Mouse (Mus musculus) testis, adult 10 weeks (tissue): ENCODE data around the gene Aff4. TPM values are rescaled to one million over a fixed set of nuclear protein-coding genes. Genes with fewer than 3 reads are reported as not detected.

ENCODE experiments used
- polyA plus RNA-seq: library from polyadenylated mRNA; stranded (reverse); fragments of 350-450 nt; fragmentation: Illumina TruSeq; extraction: RNeasy Lipid Tissue Mini Kit (QIAGEN cat#74804); gene quantifications from one replicate; pipeline ENCODE4 v1.2.3, GENCODE M21; 2014; ENCODE audit warnings: low read depth, low replicate concordance

Gene Aff4
- polyA plus RNA-seq = 274 TPM

DNA sequence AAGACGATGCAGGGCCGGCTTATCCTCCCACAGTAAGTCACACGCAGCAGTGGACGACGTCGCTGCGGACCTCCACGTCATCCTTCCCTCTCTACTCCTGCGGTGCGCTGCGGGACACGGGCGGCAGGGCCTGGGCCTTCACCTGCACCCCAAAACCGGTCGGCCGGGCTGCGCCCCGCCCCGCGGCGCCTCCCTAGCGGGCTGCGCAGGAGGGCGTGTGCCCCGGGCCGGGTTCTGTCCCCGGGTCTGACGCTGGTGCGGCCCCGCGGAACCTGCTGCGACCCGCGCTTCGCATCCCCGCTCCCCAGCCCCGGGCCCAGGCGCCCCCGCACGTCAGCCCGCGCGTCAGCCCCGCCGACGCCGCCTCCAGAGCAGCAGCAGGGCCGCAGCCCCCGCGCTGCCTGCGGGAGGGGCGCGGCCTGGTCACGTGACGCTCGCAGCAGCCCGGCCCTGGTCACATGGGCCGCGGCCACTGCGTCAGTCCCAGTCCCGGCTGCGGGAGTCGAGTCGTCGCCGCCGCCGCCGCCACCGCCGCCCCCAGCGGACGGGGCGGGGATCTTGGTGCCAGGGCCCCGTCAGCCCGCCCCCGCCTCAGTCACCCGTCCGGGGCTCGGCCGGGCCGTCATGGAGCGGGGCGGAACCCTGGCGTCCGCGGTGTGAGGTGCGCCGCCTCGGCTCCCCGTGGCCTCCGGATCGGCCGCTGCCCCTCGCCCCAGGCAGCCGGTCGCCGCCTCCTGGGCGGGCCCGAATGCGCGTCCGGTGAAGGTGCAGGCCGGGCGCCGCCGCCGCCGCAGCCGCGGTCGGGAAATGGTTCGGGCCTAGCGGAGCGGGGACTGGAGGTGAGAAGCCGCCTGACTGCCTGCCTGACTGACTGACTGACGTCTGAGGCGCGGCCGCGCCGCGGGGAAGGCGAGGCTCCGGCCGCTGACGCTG lies at the start of gene Aff4:
Gene Aff4 (plus strand): TSS at position 543 of the 933 bp plus-strand sequence.

DNA sequence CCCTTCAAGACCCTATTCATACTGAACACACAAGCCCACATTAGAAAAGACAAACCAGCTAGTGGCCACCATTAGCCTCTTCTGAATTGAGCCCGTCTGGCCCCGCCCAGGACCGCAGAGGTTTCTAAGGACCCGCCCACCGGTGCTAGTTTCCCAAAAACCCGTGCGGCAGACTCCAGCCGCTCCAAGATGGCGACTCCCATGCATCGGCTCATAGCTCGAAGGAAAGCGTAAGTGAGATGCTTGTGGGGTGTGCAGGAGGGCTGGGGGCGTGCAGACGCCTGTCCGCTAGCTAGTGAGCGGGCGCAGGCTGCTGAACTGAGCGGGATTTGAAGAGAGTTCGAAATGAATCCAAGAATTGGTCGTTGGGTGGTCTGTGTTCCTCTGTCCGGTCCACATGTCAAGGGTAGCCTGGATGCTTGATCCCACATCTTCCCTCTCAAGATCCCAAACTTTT lies 26.1 kb upstream of the Aff4 start, which contains the start of gene Zcchc10:
Gene Zcchc10 (plus strand): TSS at position 168 of the 457 bp plus-strand sequence.

GRCm38 (mm10) chr11:53423036-53423435 lies 72.4 kb downstream of the Aff4 start, which contains the start of gene Leap2:
Gene Leap2, minus strand, starts transcription at chr11:53423170.

DNA sequence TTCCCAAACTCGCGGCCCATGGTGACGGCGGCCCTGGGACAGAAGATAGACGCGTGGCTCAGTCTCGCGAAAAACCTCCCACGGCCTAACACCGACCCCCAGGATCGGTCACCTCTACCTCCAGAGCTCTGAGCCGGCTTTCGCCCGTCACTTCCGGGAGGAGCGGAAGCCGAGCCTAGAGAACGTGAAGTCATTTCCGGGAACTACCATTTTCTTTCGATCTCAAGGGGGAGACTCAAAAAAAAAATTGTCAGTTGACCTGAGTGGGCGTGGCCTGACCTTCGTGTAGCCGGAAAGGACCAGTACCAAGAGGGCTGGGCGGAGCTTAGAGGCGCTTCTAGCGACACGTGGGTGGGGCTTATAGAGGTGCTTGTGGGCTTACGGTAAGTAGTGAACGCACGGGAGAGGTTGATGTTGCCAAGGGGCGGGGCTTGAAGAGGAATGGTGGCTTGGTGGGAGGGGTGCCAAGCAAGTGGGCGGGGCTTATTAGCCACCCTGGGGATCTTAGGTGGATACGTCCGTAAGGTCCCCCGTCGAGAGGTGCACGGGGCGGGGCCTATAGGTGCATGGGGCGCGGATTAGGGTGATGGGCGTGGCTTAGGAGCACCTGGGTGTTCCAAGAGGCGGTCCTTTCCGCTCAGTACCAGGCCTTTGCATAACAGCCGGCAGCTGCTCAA lies 80.2 kb downstream of the Aff4 start, which contains the start of the genes Uqcrq and Gdf9:
Gene Uqcrq (minus strand): TSS at position 162 of the 677 bp plus-strand sequence.
Gene Gdf9 (plus strand): TSS at position 354 of the 677 bp plus-strand sequence.

GRCm38 (mm10) chr11:53456474-53457371 lies 106.1 kb downstream of the Aff4 start, which contains the start of the genes Gm10447 and Shroom1:
Gene Gm10447, minus strand, starts transcription at chr11:53457110.
Gene Shroom1, plus strand, starts transcription at chr11:53457205.

GRCm38 (mm10) chr11:53469968-53470695 lies 119.5 kb downstream of the Aff4 start, which contains the start of gene Gm9837:
Gene Gm9837, minus strand, starts transcription at chr11:53470479.

Other genes starting within 250 kb of the Aff4 start
- gene Hspa4, start 50.4 kb upstream of the Aff4 start, polyA plus RNA-seq = 499 TPM
- gene Zcchc10, start 26.2 kb upstream of the Aff4 start, polyA plus RNA-seq = 18.9 TPM
- not detected for gene Leap2, start 72.3 kb downstream of the Aff4 start, polyA plus RNA-seq
- 150 TPM for gene Uqcrq, start 80.0 kb downstream of the Aff4 start, polyA plus RNA-seq
- gene Gdf9, start 80.2 kb downstream of the Aff4 start, polyA plus RNA-seq = 10.9 TPM
- gene Gm10447, start 106.3 kb downstream of the Aff4 start, polyA plus RNA-seq = not detected
- gene Shroom1, start 106.4 kb downstream of the Aff4 start, polyA plus RNA-seq = 0.14 TPM
- gene Gm9837, start 119.6 kb downstream of the Aff4 start, polyA plus RNA-seq = 2.3 TPM
- not detected for gene Gm9945, start 129.3 kb downstream of the Aff4 start, polyA plus RNA-seq
- gene Sowaha, start 129.4 kb downstream of the Aff4 start, polyA plus RNA-seq = 0.29 TPM
- 2.5 TPM for gene Sept8, start 168.4 kb downstream of the Aff4 start, polyA plus RNA-seq
- 95.1 TPM for gene Kif3a, start 216.5 kb downstream of the Aff4 start, polyA plus RNA-seq